Mouse (Mus musculus) fibroblast of lung, adult 2 months (primary cell): Measurements from ENCODE around the gene Rab11fip3.

Experiments used
- DNase-seq: peaks from one replicate; pipeline ENCODE4 v3.0.0-alpha.2; 2011; ENCODE audit warnings: low read depth

Rab11fip3 gene

GRCm38 (mm10) chr17:26087059-26087564 is 17.8 kb upstream of the Rab11fip3 start:
- no peak for DNase-seq

GRCm38 (mm10) chr17:26080867-26081266 is 11.5 kb upstream of the Rab11fip3 start:
- DNase-seq, result no peak

GRCm38 (mm10) chr17:26078851-26079250 is 9.5 kb upstream of the Rab11fip3 start:
- DNase-seq, result no peak

DNA sequence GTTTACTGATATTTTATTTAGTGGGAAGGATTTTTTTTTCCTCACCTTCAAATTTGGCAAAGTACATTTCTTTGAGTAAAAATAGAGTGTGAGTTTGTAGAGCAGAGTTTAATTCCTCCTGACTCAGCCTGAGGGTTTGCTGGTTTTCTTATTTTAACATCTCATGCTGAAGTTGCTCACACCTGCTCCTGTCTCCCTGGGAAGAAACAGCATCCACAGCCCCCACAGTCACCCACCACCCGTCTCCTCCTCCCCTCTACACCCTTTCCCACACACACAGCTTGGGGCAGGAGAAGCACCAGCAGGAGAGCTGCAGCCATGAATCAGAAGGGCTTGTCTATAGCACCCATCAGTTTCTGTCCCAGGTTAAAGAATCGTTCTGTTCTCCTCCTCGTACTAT is 5.9 kb upstream of the Rab11fip3 start:
- DNase-seq, result no peak

GRCm38 (mm10) chr17:26070136-26070535 is 781 bp upstream of the Rab11fip3 start:
- no peak for DNase-seq

DNA sequence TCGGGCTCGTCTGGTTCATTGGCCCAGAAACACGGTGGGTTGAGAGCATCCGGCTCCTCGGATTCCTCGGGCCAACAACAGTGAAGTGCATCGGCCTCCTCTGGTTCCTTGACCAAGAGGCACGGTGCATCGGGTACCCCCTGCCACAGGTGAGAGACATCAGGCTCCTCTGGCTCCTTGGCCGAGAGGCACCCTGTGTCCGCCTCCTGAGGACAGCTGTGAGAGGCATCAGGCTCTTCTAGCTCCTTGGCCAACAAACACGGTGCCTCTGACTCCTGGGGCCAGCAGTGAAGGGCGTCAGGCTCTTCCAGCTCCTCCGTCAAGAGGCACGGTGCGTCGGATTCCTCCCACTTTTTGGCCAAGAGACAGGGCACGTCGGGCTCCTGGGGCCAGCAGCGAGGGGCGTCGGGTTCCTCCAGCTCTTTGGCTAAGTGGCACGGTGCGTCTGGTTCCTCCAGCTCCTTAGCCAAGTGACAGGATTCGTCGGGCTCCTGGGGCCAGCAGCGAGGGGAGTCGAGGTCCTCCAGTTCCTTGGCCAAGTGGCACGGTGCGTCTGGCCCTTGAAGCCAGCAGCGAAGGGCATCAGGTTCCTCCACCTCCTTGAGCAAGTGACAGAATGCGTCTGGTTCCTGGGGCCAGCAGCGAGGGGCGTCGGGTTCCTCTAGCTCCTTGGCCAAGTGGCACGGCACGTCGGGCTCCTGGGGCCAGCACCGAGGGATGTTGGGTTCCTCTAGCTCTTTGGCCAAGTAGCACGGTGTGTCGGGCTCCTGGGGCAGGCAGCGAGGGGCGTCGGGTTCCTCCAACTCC is 1.1 kb downstream of the Rab11fip3 start:
- DNase-seq, result no peak

DNA sequence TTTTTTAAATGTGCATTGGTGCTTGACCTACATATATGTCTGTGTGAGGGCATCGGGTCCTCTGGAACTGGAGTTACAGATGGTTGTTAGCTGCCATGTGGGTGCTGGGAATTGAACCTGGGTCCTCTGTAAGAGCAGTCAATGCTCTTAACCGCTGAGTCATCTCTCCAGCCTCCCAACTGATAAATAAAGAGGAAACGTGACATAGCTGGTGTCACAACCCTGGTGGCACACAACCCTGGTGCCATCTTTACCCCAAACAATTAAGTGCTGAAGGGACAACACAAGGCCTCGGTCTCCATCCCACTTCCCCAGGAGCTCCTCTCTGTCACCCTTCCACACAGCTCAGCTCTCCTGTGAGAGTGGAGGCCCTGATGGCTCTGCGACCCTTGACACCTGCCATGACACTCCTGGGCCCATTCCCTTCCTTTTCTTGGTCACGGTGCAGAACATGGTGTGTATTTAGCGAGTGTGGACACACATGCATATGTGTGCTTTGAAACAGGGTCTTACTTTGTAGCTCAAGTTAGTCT is 2.8 kb downstream of the Rab11fip3 start:
- no peak for DNase-seq

- no peak for DNase-seq
Observed at GRCm38 (mm10) chr17:26064916-26065315, 4.4 kb downstream of the Rab11fip3 start.

DNA sequence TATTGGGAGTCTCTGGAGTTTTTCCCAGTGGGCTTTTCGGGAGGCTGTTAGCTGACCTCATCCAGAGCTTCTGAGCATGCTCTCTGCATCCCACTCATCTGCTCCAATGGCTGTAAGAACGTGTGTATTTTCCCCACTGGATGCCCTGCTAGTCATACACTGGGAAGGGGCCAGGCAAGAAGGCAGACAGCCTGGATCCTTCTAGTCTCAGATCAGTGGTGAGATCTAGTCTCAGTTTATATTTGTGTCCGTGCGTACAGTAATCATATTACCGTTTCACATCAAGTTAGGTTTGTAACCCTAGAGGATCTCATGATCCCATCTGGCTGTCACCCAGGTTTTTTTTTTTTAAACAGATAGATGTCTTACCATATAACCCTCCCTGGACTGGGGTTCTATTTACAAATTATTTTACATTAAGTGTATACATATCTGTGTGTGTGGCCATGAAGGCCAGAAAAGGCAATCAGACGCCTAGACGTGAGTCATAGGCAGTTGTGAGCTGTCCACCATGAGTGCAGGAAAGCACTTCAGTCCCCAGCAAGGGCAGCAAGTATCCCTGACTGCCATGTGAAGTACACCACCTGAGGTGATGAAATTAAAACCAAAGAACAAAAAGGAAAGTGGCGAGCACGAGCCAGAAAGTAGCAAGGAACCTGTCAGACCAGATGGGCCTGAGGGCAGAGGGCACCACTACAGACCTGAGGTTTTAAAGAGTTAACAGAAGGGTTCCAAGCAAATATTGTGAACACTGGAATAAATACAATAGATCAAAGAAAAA is 11.4 kb downstream of the Rab11fip3 start:
- no peak for DNase-seq

GRCm38 (mm10) chr17:26057278-26057677 is 12.1 kb downstream of the Rab11fip3 start:
- no peak for DNase-seq

- no peak for DNase-seq
Observed at GRCm38 (mm10) chr17:26055164-26055563, 14.2 kb downstream of the Rab11fip3 start.

DNA sequence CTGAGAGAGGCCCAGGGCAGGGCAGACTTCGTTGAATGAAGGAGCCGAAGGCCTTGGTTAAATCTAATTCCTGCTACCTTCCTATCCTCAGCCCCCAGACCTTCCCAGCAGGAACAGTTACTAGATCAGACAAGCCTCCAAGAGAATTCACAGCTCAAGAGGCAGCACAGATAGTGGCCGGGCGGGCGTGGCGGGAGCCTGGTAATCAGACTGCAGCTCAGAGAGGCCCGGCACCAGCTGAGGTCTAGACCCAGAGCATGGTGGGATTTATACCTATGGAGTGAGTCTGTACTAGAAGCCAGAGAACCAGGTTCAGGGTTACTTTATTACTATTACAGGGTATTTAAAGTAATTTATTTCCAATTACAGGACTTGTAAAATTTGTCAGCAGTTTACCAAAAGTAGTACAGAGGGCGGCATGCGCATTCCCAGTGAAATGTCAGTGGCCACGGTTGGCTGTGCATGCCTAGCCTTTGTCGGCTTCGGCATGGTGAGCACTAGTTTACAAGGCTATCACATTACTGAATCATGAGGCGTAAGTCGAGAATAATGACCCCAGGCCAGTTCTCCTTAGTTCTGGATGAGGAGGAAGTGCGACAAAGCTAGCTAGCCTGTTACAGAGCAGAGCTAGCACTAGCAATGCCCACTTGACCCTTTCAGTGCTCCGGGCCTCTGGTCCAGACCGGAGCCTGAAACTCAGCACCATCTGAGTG is 15.1 kb downstream of the Rab11fip3 start:
- DNase-seq, result no peak

GRCm38 (mm10) chr17:26052706-26053105 is 16.6 kb downstream of the Rab11fip3 start:
- no peak for DNase-seq

- DNase-seq, result no peak
Observed at GRCm38 (mm10) chr17:26052074-26052473, 17.3 kb downstream of the Rab11fip3 start.

- no peak for DNase-seq
Observed at GRCm38 (mm10) chr17:26048118-26048517, 21.2 kb downstream of the Rab11fip3 start.

GRCm38 (mm10) chr17:26046253-26046997 is 22.9 kb downstream of the Rab11fip3 start:
- no peak for DNase-seq

DNA sequence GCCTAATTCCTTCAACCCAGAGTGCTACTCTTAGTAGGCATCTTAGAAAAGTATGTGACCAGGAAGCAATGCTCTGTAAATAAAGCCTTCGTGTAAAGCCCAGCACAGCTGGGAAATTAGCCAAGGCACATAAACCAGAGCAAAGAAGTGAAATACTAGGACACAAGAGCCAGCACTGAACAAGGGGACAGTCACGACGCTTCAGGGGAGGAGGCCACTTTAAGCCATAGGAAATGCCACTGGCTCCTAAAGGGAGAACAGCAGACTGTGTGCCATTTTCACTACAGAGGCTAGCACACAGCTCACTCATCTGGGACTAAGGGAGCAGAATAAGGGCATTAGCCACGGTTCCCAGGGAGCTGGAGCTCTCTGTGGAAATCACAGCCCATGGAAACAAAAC is 24.1 kb downstream of the Rab11fip3 start:
- no peak for DNase-seq

- no peak for DNase-seq
Observed at GRCm38 (mm10) chr17:26043249-26043636, 26.1 kb downstream of the Rab11fip3 start.

DNA sequence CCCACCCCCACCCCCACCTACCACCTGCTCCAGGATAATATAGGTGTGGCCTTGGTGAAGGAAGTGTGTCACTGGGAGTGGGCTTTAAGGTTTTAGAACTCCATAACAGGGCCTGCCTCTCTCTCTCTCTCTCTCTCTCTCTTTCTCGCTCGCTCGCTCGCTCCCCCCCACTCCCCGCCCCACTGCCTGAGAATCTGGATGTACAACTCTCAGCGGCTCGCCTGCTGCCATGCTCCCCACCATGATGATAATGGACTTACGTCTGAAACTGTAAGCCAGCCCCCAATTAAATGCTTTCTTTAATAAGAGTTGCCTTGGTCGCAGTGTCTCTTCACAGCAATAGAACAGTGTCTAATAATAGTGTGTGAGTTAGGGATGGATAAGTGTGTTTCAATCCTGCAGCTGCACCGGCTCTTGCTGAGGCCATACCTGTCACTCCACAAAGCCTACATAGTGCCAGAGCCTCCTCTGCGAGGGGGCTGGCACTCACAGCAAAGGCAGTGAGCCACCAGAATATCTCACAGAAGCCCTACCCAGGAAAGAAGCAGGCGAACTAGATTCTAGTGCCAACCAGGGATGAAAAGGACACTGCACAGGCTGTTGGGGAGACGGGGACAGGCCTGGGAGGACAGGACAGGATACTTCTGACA is 26.6 kb downstream of the Rab11fip3 start:
- DNase-seq, result no peak

- peak; percentile 33 for DNase-seq
Observed at GRCm38 (mm10) chr17:26041111-26041802, 28.1 kb downstream of the Rab11fip3 start.
